Mouse (Mus musculus): Measurements from ENCODE around the gene Brms1.

Brms1 gene

GRCm38 (mm10) chr19:5092083-5092482 lies 50.9 kb downstream of the Brms1 start:
- 73% methylated on average over 10 of the region's 10 CpGs for WGBS

GRCm38 (mm10) chr19:5093481-5094242 lies 52.5 kb downstream of the Brms1 start:
- 56% methylated on average over 12 of the region's 12 CpGs for WGBS

- WGBS = 2% methylated on average over 21 of the region's 21 CpGs
Observed at GRCm38 (mm10) chr19:5094243-5094632, 53.1 kb downstream of the Brms1 start.

GRCm38 (mm10) chr19:5094746-5095417 lies 53.7 kb downstream of the Brms1 start:
- 21% methylated on average over 11 of the region's 11 CpGs for WGBS

GRCm38 (mm10) chr19:5095887-5096474 lies 54.8 kb downstream of the Brms1 start:
- WGBS = 5% methylated on average over 9 of the region's 9 CpGs

GRCm38 (mm10) chr19:5097521-5098362 lies 56.6 kb downstream of the Brms1 start:
- 3% methylated on average over 29 of the region's 31 CpGs for WGBS

- 4% methylated on average over 48 of the region's 48 CpGs for WGBS
Observed at GRCm38 (mm10) chr19:5098363-5099143, 57.4 kb downstream of the Brms1 start, which contains the start of gene Cnih2. TSS of gene Cnih2 (minus strand) at chr19:5098521.

Measured in cerebral cortex, adult 2 months (tissue).